Mouse (Mus musculus): Measurements from ENCODE around the gene Secisbp2.
"Not testable (repeated sequence)": the region's sequence is repeated elsewhere in the genome, so short reads cannot be mapped to it uniquely, and the experiment has no call there.

The Secisbp2 gene

DNA sequence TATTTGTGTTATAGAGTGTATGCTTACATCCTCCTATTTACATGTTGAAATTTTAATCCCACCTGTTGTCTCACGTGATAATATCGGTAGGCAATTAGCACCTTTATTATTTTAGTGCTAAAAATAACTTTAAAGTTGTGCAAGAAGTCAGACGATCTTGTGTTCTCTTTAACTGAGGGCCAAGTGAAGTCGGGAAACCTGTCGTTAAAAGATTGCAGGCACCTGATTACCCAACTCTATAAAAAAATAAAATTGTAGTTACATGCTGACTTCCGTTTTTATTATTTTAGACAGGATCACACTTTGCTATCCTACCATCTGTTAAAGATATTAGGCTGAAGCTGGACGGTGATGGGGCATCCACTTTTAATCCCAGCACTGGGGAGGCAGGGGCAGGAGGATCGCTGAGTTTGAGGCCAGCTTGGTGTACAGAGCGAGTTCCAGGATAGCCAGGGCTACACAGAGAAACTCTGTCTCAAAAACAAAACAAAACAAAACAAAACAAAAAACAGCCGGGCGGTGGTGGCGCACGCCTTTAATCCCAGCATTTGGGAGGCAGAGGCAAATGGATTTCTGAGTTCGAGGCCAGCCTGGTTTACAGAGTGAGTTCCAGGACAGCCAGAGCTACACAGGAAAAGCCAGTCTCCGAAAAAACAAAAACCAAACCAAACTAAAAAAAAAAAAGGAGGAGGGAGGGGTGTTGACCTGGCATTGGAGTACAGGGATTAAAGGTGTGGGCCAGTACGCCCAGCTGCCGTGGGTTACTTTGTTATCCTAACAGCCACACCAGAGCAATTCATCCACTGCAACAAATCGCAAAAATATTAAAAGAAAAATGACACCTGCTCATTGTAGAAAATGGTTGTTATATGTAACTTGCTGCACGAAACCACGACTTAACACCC lies 7.3 kb upstream of the Secisbp2 start:
- in situ Hi-C loops (cut with MboI) = no loop called here

DNA sequence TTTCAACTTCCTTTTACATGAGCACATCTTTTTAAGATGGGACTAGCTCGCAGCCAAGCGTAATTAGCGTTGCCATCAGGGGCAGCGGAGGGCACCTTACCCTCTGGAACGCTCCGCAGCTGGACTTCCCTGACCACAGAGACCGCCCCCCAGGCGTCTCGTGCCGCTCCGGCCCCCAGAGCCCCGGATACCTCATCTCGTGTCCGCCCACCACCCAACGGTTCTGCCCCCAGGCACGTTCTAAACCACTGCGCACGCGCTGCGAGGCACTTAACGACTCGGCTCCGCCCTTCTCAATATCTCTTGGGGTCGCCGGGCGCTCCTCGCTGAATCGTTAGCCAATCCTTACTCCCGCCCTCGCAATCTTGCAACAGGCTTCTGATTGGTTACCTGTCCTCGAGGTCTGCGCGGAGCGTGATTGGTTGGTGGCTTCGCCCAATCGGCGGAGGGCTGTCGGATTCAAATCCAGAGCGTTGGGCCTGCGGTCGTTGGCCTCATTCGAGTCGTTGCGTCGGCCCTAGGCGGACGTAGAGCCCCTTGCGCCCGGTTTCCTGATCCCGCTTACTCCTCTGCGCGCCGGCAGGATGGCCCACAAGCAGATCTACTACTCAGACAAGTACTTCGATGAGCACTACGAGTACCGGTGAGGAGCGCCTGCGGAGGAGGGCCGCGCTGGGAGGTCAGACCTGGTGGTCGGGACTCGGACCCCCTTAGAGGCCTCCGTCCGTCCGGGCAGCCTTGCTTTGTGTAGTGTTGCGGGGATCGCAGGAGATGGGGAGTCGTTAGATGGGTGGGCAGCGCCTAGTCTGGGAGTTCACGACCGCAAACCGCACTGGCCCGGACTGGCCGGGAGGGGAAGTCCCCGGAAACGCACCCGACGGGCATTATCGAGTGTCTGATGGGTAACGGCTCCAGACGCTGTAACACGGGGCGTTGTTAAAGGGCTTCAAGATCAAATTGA lies 6.4 kb upstream of the Secisbp2 start, which contains the start of gene Cks2:
Gene Cks2, plus strand, starts transcription at position 404 of the 961 bp plus-strand sequence.
- in situ Hi-C loops (cut with MboI) = no loop called here

DNA sequence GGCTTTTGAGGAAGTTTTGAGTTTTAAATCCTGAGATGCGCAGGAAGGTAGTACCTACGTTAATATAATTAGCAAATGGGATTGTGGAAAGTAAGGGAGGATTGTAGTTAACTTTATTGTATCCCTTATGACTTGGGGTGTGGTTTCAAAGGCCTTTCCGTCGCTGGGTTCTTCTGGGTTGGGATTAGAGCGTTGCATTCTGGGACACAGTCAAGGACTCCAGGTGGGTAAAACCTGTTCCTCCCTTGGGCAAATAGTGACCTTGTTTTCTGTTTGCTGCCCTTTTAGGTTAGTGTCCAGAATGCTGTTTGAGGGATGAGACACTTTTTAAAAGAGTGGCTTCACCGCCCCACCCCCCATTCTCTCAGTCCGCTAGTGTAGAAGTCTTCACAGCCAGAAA lies 5.6 kb upstream of the Secisbp2 start:
- in situ Hi-C loops (cut with MboI) = no loop called here

DNA sequence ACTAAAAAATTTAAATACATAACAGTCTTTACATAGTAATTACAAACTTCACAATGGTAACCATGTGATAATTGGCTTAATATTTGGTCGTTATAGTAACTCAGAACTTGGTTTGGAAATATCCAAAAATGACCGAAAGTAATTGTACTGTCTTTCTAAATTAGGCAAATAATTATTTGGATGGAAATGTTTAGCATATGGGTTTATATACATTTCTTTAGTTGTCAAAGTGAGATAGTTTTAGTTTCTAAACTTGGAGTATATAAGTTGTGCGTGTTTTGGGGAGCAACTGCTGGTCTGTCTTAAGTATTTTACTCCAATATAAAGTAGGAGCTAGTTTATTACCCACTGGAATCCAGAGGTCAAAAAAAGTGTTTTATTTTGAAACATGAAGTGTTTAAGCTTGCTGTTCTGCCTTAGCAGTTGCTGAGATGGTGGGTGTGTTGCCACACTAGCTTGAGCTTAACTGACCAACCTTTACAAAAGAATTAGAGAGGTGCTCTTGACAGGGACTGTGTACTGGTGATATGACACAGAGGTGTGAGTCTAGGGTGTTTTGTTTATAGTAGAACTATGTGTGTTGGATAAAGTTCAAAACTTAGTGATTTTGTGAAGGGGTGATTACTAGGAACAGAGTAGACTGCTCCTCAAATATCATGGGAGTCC lies 5.0 kb upstream of the Secisbp2 start:
- in situ Hi-C loops (cut with MboI) = no loop called here

DNA sequence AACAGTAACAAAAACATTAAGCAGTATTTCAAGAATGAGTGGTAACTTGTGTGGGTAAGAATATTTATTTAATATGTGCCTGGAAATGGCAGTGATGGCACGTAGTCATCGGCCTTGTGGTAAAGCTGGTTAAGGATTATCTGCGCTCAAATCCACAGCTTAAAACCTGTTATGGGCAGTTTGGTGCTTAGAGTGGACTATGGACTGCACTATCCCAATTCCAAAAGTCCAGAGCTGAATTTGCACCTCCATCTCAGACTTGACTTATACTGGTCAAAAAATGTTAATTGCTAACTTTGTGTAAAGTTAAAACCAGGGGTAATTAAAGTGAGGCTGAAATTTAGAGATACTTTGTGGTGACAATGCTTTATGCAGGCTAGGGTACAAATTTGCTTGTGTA lies 3.7 kb upstream of the Secisbp2 start:
- in situ Hi-C loops (cut with MboI) = no loop called here

DNA sequence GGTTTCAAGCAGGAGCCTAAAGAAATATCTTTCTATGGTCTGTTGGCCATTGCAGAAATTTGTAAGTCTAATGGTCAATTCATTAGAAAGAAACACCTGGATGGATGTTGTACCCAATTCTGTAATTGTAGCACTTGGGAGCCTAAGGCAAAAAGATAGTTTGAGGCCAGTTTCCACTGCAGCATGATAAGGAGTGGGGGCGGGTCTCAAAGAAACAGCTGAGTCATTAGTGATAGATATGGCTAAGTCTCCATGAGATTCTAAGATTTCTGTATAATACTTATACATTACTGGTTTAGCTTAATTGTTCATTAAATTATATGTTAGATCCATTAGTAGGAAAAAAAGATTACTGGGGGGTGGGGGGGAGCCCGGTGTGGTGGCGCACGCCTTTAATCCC lies 3.3 kb upstream of the Secisbp2 start:
- in situ Hi-C loops (cut with MboI) = no loop called here

DNA sequence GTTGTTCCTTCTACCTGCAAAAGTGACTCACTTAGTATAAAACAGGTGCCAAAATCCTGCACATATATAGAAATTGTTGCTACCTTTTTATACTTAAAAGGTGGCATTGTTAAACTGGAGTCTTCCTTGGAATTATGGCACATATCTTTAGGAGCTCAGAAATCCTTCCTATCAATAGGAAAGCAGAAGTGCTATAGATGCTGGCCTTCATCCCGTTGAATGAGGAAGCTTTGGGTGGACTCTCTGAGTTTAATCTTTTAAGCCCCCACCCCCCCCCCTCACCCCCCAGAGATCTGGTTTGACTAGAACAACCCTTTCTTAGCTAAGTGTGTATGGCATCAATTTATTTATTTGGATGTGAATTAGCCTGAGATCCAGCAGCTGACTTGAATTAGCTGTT lies 1.8 kb upstream of the Secisbp2 start:
- in situ Hi-C loops (cut with MboI) = no loop called here

DNA sequence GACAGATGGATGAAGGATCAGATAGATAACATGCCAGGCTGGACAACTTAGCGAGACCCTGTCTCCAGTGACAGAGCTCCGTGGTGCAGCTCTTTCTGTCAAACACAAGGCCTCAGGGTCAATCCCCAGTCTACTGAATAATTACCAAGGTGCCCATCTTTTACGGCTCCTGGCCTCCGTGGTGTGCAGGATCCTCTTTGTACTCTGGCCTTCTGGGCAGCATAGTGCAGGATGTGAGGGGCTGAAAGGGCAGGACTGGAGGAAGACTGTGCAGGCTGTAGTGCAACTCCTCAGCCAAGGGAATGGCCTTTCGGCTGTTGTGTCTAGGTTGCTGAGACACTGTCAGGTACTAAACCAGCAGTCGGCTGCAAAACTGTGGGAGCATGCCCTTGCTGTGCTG lies 1.7 kb downstream of the Secisbp2 start:
- in situ Hi-C loops (cut with MboI) = no loop called here

DNA sequence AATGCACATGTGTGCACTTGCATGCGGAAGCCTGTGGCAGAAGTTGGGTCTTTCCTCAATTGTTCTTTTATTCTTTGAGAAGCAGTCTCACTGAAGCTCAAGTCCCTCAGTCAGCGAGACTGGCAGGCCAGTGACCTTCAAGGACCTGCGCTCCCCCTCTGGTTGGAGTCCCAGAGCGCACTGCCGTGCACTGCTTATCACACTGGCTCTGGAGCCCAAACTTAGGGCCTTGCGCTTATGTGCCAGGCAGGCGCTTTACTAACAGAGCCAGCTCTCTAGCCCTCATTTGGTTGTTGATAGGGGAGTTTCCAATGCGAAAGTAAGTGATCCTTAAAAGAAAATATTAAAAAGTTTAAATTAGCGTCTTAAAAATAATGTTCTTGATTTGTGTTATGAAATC lies 2.5 kb downstream of the Secisbp2 start:
- in situ Hi-C loops (cut with MboI) = no loop called here

DNA sequence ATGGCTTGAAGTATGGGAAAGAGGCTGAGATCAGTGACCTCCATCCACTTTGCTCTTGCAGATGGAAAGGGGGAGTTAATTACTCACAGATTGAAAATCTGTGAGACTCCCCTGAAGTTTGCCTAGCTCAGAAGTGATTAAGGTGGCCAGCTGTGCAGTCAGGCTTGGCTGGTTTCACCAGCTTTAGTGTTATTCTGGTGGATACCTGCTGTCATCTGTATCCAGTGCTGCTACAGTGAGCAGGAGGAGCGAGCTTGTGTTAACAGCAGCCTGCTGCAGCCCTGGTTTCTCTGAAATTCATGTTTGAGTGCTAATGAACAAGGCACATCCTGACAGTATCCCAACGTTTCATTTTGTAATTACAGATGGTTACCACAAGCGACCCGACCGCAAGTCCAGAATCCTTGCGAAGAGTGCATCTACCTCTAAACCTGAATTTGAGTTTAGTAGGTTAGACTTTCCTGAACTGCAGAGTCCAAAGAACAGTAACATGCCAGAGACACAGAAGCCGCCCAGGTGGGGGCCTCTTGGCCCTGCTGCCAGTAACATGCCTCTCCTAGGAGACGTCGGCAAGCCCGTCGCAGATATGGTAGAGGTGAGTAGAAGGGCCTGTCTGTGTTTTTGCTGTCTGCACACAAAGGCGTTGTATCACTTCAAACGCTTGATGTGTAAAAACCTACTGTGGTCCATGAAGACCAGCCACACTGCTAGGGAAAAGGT lies 5.2 kb downstream of the Secisbp2 start:
- in situ Hi-C loops (cut with MboI) = no loop called here

DNA sequence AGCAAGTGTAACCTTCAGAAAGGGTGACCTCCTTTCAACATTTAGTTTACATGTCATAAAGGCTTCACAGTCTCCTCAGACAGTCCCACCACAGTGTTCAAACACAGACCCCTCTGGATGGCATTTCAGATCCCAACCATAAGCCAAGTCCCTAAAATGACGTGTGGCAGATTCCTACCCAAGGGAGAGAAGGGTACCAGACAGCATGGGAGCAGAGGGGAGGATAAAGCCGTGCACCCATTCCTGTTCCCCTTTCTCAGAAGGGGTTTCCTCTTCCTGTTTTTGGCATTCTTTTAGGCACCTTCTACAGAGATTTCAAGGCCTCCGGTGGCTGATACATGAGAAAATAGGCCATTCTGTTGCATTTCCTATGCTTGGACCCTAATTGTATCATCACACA lies 6.6 kb downstream of the Secisbp2 start:
- in situ Hi-C loops (cut with MboI) = no loop called here

DNA sequence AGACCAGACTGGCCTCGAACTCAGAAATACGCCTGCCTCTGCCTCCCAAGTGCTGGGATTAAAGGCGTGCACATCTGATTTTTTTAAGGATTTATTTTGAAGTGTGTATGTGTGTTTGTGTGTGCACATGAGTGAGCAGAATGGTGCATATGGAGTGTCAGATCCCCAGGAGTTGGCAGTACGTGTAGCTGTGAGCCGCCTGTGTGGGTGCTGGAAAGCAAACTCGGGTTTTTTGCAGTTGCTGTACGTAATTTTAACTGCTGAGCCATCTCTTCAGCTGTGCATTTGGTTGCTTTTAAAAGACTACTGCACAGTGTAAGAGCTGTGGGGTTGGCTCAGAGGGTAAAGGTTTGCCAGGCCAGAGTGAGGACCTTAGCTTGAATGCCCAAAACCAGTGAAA lies 8.1 kb downstream of the Secisbp2 start:
- in situ Hi-C loops (cut with MboI) = no loop called here

DNA sequence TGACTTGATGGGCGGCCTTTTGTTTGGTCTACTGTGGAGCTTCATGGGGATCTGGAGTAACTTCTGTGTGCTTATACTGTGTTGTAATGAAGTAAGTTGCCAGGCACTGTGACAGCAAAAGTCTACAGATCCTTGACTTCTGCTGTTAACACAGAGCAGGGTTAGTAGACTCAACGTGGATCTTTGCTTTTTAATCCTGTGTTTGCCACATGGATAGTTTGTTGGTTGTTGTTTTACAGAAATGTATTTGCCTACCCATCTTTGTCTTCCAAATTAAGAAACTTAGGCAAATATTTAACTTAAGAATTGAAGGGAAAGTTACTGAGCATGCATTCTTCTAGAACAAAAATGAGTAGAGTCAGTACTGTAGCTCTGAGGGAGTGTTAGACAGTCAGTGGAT lies 12.1 kb downstream of the Secisbp2 start:
- in situ Hi-C loops (cut with MboI) = no loop called here

DNA sequence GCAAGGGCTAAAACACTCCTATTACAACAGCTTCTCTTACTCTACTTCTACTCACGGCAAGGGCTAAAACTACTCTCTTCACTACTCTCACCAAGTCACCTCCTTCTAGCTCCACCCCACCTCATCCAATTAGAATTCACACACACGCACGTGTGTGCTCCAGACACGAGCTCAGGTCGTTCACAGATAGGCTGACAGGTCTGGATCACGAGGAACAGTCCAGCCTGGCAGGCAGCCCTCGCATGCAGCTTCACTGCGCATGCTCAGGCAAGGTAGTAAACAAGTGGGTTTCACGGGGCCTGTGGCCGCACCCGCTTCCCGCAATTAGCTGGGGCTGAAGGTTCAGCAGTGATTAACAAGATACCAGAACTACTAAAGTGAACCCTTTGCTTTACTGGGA lies 16.7 kb downstream of the Secisbp2 start:
- in situ Hi-C loops (cut with MboI) = not testable (repeated sequence)

DNA sequence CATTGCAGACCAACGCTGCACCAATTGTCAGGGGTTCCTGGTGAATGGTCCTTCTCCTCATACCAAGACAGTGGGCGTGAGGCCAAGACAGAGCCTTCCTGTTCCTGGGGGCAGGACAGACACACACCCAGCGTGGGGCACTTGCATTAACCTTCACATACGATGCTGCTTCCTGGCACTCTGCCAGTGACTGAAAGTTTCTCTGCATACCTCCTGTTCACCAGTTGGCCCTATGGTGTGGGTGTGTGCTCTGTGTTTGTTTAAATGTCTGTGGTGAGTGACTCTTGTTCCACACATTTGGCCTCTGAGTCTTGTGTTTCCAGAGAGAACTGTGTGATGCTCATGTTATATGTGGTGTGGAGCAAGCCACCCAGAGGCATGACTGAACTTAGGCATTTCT lies 25.1 kb downstream of the Secisbp2 start:
- in situ Hi-C loops (cut with MboI) = no loop called here

DNA sequence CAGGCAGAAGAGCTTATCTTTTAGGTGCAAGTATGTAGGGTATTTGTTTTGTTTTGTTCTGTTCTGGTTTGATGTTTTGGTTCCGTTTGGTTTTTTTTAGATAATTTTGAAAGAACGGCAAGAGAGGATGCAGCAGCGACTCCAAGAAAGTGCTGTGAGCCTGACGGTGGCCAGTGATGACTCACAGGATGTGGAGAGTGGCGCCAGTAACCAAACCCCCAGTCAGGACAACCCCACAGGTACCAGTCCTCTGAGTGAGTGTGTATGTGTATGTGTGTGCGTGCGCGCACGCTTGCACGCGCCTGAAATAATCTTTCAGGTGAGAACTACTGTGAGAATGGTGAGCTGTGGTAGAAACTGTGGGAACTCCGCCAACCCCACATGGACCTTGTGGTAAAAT lies 25.5 kb downstream of the Secisbp2 start:
- in situ Hi-C loops (cut with MboI) = no loop called here

DNA sequence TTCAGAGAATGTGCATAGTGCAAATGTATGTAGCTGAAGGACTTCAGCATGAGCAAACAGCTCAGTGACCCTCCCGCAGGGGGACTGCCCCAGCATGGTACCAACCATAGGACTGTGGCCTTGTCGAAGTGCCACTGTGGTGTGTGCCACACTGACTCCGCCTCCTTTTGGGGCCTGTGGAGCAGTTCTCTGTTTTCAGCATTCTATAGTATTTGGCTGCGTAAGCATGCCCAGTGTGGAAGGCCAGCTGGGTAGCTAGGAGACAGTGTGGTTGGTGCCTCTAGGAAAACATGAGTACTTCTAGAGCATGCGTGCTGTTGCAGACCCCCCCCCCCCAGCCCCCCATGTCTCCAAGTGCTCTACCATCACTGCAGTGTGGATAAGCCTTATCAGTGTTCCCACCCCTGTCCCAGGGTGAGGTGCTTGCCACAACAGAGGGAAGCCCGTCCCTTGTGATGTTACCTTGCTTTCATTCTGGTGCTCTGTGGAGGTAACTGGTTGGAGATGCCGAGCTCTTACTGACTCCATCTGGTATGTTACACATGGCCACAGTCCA lies 26.2 kb downstream of the Secisbp2 start:
- in situ Hi-C loops (cut with MboI) = no loop called here

DNA sequence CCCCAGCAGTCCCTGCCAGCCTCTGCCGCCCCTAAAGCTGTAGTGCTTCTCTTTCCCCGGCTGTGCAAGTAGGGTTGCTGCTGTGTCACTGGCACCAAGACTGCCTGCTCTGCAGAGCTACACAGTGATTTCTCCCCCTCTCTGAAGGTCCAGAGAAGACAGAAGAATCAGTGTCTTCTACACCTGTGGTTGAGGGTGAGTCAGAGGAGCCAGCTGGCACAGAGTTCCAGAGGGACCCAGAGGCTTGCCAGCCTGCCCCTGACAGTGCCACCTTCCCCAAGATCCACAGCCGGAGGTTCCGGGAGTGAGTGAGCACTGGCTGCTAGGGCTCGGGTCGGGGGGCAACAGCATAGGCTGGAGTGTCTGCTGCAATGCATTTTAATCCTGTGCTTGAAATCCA lies 27.2 kb downstream of the Secisbp2 start:
- in situ Hi-C loops (cut with MboI) = no loop called here

DNA sequence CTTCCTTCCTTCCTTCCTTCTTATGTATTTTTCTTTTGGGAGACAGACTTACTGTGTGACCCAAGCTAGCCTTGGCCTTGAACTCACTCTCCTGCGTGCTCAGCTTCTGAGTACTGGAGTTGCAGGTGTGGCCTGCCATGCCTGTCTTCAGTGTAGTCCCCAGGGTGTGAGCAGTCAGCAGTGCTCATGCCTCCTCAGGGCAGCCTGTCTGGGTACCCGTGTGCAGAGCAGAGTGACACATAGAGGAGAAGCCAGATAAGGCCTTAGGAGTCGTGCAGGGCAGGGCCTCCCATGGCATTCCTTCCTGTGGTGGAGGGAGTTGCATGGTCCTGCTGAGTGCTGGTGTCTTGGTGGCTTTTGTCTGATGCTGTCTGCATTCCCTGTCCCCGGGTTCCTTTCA lies 27.8 kb downstream of the Secisbp2 start:
- in situ Hi-C loops (cut with MboI) = no loop called here

DNA sequence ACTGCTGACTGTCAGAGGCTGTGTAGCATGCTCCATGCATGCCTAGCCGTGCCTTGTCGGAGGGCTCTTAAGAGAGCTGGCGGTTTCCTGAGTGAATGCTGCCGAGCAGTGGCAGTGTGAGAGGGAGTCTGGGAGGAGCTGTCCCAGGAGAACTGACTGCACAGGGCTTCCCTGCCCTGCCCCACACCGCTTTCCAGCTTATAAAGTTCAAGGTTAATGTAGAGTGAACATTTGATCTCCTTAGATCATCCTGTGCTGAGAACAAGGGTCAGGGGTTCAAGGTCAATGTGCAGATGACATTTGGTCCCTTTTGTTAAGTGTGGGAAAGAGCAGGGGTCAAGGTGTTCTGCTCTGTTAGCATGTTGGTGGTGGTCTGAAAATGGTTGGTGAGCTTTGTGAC lies 29.6 kb downstream of the Secisbp2 start:
- in situ Hi-C loops (cut with MboI) = no loop called here

DNA sequence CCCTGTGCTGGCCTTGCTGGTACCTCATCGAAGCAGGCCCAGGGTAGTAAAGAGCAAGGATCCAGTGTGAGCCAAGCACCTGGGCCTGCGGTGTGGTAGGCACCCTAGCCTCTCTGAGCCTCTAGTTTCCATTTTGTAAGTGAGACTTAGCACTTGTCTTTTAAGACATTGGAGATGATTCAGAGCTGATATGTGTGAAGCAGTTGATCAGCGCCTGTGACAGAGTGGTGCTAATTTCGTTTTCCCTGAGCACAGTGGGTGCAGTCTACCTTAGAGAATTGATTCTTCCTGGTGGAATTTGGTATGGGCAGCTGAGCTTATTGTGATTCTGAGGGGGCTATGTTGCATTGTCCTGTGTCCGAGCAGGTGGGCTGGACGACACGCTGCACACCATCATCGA lies 30.1 kb downstream of the Secisbp2 start:
- in situ Hi-C loops (cut with MboI) = no loop called here

Measured in mature B cell (primary cell).